Mouse (Mus musculus): ENCODE data around the gene Ehbp1. TPM values are rescaled to one million over a fixed set of nuclear protein-coding genes. Genes with fewer than 3 reads are reported as not detected.

Ehbp1 gene
- total RNA-seq, 2 experiments from 2014 or later = 55.0 to 57.8 TPM

GRCm38 (mm10) chr11:22181530-22182501 is 160.3 kb downstream of the Ehbp1 start:
- Histone ChIP-seq H3K27ac (no peak overlapping the region), H3K4me3 (no peak overlapping the region)
- DNase-seq (ENCODE audit: extremely low spot score in 1 of 2, low spot score in 2 of 2) = no peak
- intact Hi-C loops (cut with DNase I) = no loop called here
- no peak for TF ChIP-seq CTCF (IDR thresholded peaks at IDR 0.05)

- no peak overlapping the region for H3K27ac ChIP-seq
- H3K4me3 ChIP-seq = no peak overlapping the region
- DNase-seq (ENCODE audit: extremely low spot score in 1 of 2, low spot score in 2 of 2) = no peak
- intact Hi-C loops (cut with DNase I) = no loop called here
- no peak for TF ChIP-seq CTCF (IDR thresholded peaks at IDR 0.05)
These were observed 161.9 kb downstream of the Ehbp1 start for GRCm38 (mm10) chr11:22180146-22180545.

DNA sequence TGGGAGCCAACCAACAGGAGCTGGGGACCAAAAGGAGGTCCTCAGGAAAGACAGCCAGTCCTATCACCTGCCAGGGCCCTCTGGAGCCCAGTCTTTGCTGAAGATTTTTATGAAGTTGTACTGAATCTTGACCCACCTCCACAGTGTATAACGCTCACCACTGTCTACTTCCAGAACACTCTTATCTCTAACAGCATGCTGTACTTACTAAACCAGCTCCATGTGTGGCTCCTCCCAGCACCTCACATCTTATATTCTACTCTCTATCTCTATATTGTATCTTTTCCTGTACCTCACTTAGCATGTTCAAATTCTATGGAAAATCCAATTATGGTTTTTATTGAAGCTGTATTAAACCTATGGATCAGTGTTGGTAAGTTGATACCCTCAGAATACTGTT is 163.5 kb downstream of the Ehbp1 start:
- intact Hi-C loops (cut with DNase I) = no loop called here
- no peak overlapping the region for H3K4me3 ChIP-seq
- no peak for DNase-seq (ENCODE audit: extremely low spot score in 1 of 2, low spot score in 2 of 2)
- TF ChIP-seq CTCF (IDR thresholded peaks at IDR 0.05) = no peak
- H3K27ac ChIP-seq = no peak overlapping the region

GRCm38 (mm10) chr11:22174311-22174710 is 167.8 kb downstream of the Ehbp1 start:
- no peak for TF ChIP-seq CTCF (IDR thresholded peaks at IDR 0.05)
- intact Hi-C loops (cut with DNase I) = no loop called here
- DNase-seq (ENCODE audit: extremely low spot score in 1 of 2, low spot score in 2 of 2) = no peak
- H3K4me3 ChIP-seq = no peak overlapping the region
- no peak overlapping the region for H3K27ac ChIP-seq

GRCm38 (mm10) chr11:22170962-22171638 is 171.0 kb downstream of the Ehbp1 start:
- intact Hi-C loops (cut with DNase I) = no loop called here
- DNase-seq (ENCODE audit: extremely low spot score in 1 of 2, low spot score in 2 of 2) = no peak
- TF ChIP-seq CTCF (IDR thresholded peaks at IDR 0.05) = no peak
- Histone ChIP-seq H3K27ac (no peak overlapping the region), H3K4me3 (no peak overlapping the region)

- no peak for TF ChIP-seq CTCF (IDR thresholded peaks at IDR 0.05)
- H3K27ac ChIP-seq = no peak overlapping the region
- H3K4me3 ChIP-seq = no peak overlapping the region
- no peak for DNase-seq (ENCODE audit: extremely low spot score in 1 of 2, low spot score in 2 of 2)
- intact Hi-C loops (cut with DNase I) = no loop called here
These were observed 184.2 kb downstream of the Ehbp1 start for GRCm38 (mm10) chr11:22157882-22158281.

DNA sequence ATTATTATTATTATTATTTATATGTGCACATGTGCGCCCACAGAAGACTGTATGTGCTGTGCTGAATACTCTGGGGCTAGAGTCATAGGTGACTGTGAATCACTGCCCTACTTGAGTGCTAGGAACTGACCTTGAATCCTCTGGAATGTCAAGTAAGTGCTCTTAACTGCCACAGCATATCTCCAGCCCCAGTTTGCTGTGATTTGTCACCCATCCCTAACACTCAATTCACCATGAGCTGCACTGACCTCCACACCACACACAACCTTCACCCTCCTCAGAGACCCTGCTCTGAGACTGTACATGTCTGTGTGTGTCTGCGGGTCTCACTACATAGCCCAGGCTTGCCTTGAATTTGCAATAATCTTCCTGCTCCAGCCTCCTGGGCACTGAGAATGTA is 185.9 kb downstream of the Ehbp1 start:
- intact Hi-C loops (cut with DNase I) = no loop called here

GRCm38 (mm10) chr11:22155366-22156095 is 186.6 kb downstream of the Ehbp1 start:
- DNase-seq (ENCODE audit: extremely low spot score in 1 of 2, low spot score in 2 of 2) = no peak
- no peak overlapping the region for H3K4me3 ChIP-seq
- no peak overlapping the region for H3K27ac ChIP-seq
- no peak for TF ChIP-seq CTCF (IDR thresholded peaks at IDR 0.05)
- intact Hi-C loops (cut with DNase I) = no loop called here

More for the DNA sequence above, 185.9 kb downstream of the Ehbp1 start:
- TF ChIP-seq CTCF (IDR thresholded peaks at IDR 0.05) = no peak
- DNase-seq (ENCODE audit: extremely low spot score in 1 of 2, low spot score in 2 of 2) = no peak
- H3K4me3 ChIP-seq = no peak overlapping the region
- H3K27ac ChIP-seq = no peak overlapping the region

GRCm38 (mm10) chr11:22154501-22155294 is 187.4 kb downstream of the Ehbp1 start:
- intact Hi-C loops (cut with DNase I) = no loop called here
- Histone ChIP-seq H3K4me3 (no peak overlapping the region), H3K27ac (no peak overlapping the region)
- no peak for TF ChIP-seq CTCF (IDR thresholded peaks at IDR 0.05)
- no peak for DNase-seq (ENCODE audit: extremely low spot score in 1 of 2, low spot score in 2 of 2)

DNA sequence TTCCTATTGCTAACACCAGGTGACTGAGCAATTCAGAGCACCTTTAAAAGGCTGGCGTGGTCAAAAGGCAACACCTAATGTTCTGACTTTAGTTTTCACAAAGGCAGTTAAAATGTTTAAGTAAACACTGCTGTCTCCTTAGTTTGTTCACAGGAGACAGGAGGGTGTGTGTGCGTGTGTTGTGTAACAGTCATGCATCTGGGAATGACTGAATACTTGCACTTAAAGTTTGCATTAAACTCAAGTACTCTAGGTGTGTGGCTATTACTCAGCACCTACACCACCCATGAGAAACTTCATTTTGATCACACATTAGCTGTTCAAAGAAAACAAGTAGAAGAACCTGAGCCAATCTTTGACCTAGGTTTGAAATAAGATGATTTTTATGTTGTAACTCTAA is 201.4 kb downstream of the Ehbp1 start:
- TF ChIP-seq CTCF (IDR thresholded peaks at IDR 0.05) = no peak
- DNase-seq (ENCODE audit: extremely low spot score in 1 of 2, low spot score in 2 of 2) = no peak
- intact Hi-C loops (cut with DNase I) = no loop called here
- Histone ChIP-seq H3K27ac (no peak overlapping the region), H3K4me3 (no peak overlapping the region)

DNA sequence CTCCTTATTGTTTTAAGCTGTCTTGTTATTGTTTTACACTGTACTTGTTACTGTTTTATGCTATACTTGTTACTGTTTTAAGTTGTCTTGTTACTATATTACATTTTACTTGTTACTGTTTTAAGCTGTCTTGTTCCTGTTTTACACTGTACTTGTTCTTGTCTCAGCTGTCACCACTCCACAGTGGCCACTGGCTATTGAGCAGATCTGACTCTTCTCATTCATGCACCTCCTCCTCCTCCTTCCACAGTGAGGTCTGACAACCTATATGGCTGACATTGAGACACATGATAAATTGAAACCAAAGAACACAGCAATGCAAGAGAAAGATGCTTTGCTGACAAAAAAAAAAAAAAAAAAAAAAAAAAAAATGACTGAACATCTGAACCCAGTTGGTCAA is 203.6 kb downstream of the Ehbp1 start:
- DNase-seq (ENCODE audit: extremely low spot score in 1 of 2, low spot score in 2 of 2) = no peak
- no peak for TF ChIP-seq CTCF (IDR thresholded peaks at IDR 0.05)
- intact Hi-C loops (cut with DNase I) = no loop called here
- H3K27ac ChIP-seq = no peak overlapping the region
- H3K4me3 ChIP-seq = no peak overlapping the region

Data from left cerebral cortex, adult 2 months (tissue).